Mouse (Mus musculus) lung, embryonic 15.5 days (tissue): ENCODE measurements at regions not wholly inside any gene's neighbourhood (a gene's known extent, or its start where the extent isn't known, plus 50 kb on each side); places are given as distances from the start of the nearest gene placed in this dataset.

Experiments
- ATAC-seq: fragments of 200-750 bp; cut with Nextera tagmentation; 2 replicates; pipeline ENCODE4 v1.8.0; 2017; ENCODE audit warnings: moderate number of reproducible peaks, borderline replicate concordance; ENCODE audit not compliant: low FRiP score, low TSS enrichment; ENCODE audit errors: extremely low read depth
- H3K27ac ChIP-seq: fragments of 300-500 bp; sonication (generic); 2 replicates; pipeline ENCODE4 v1.5.1; 2015; ENCODE audit warnings: moderate library complexity, mild to moderate bottlenecking, inconsistent platforms
- H3K27me3 ChIP-seq: fragments of 300-500 bp; sonication (generic); 2 replicates; pipeline ENCODE4 v1.6.1; 2015; ENCODE audit warnings: inconsistent platforms
- H3K36me3 ChIP-seq: fragments of 300-500 bp; sonication (generic); 2 replicates; pipeline ENCODE4 v1.6.1; 2015; ENCODE audit warnings: inconsistent platforms
- H3K4me1 ChIP-seq: fragments of 300-500 bp; sonication (generic); 2 replicates; pipeline ENCODE4 v1.6.1; 2015; ENCODE audit warnings: inconsistent platforms
- H3K4me2 ChIP-seq: fragments of 300-500 bp; sonication (generic); 2 replicates; pipeline ENCODE4 v1.6.1; 2015; ENCODE audit warnings: inconsistent platforms, mild to moderate bottlenecking, moderate library complexity
- H3K4me3 ChIP-seq: fragments of 300-500 bp; sonication (generic); 2 replicates; pipeline ENCODE4 v1.5.1; 2015; ENCODE audit warnings: mild to moderate bottlenecking, inconsistent platforms
- H3K9ac ChIP-seq: fragments of 300-500 bp; sonication (generic); 2 replicates; pipeline ENCODE4 v1.6.1; 2015; ENCODE audit warnings: inconsistent platforms
- H3K9me3 ChIP-seq: fragments of 300-500 bp; sonication (generic); 2 replicates; pipeline ENCODE4 v1.6.1; 2016; ENCODE audit warnings: inconsistent platforms
- WGBS: fragments of 180-500 bp; shearing (Covaris S2); methylation state at CpG from one replicate; pipeline ENCODE4 v1.1.7; 2015; 5-methylcytosine and 5-hydroxymethylcytosine counted together

- H3K36me3 ChIP-seq: no peaks in the 10 kb centered on the region
- no peak overlapping the region for H3K4me2 ChIP-seq
- no peak overlapping the region for H3K27ac ChIP-seq
- 57% methylated on average over 2 of the region's 2 CpGs for WGBS
- ATAC-seq: no peak
- no peaks in the 10 kb centered on the region for H3K9me3 ChIP-seq
- no peak overlapping the region for H3K9ac ChIP-seq
- no peak overlapping the region for H3K4me3 ChIP-seq
- H3K27me3 ChIP-seq: no peaks in the 10 kb centered on the region
- H3K4me1 ChIP-seq: peaks cover 3% of the 10 kb centered on the region; the same call in 1 of the 2 replicates
Observed at GRCm38 (mm10) chr8:8225175-8225830, 435.7 kb downstream of the Efnb2 start.

- 65% methylated on average over 14 of the region's 14 CpGs for WGBS
- peaks cover 3% of the 10 kb centered on the region; the same call in 1 of the 2 replicates for H3K4me1 ChIP-seq
- no peak overlapping the region for H3K4me3 ChIP-seq
- H3K4me2 ChIP-seq: no peak overlapping the region
- ATAC-seq: no peak
- H3K27me3 ChIP-seq: no peaks in the 10 kb centered on the region
- no peaks in the 10 kb centered on the region for H3K9me3 ChIP-seq
- no peak overlapping the region for H3K27ac ChIP-seq
- H3K9ac ChIP-seq: no peak overlapping the region
- no peaks in the 10 kb centered on the region for H3K36me3 ChIP-seq
Observed at GRCm38 (mm10) chr8:8220395-8221031, 440.5 kb downstream of the Efnb2 start.

GRCm38 (mm10) chr8:8219701-8220394 is 441.2 kb downstream of the Efnb2 start:
- Histone ChIP-seq H3K27ac (no peak overlapping the region), H3K4me1 (0 out of 2 replicates have a peak, but pooled peaks cover 3% of the 10 kb centered on the region), H3K9ac (no peak overlapping the region), H3K4me2 (no peak overlapping the region), H3K9me3 (no peaks in the 10 kb centered on the region), H3K36me3 (no peaks in the 10 kb centered on the region), H3K4me3 (no peak overlapping the region), H3K27me3 (no peaks in the 10 kb centered on the region)
- 50% methylated on average over 12 of the region's 12 CpGs for WGBS
- ATAC-seq: no peak

- Histone ChIP-seq H3K4me3 (no peak overlapping the region), H3K36me3 (no peaks in the 10 kb centered on the region), H3K4me2 (no peak overlapping the region), H3K4me1 (no peaks in the 10 kb centered on the region), H3K9me3 (no peaks in the 10 kb centered on the region), H3K27ac (no peak overlapping the region), H3K9ac (no peak overlapping the region), H3K27me3 (no peaks in the 10 kb centered on the region)
- no peak for ATAC-seq
- WGBS: 68% methylated on average over 3 of the region's 3 CpGs
Observed at GRCm38 (mm10) chr8:8193036-8193435, 468.0 kb downstream of the Efnb2 start.

GRCm38 (mm10) chr8:8186046-8186445 is 475.0 kb downstream of the Efnb2 start:
- Histone ChIP-seq H3K27me3 (no peaks in the 10 kb centered on the region), H3K27ac (no peak overlapping the region), H3K4me1 (no peaks in the 10 kb centered on the region), H3K4me3 (no peak overlapping the region), H3K9me3 (no peaks in the 10 kb centered on the region), H3K4me2 (no peak overlapping the region), H3K36me3 (no peaks in the 10 kb centered on the region), H3K9ac (no peak overlapping the region)
- WGBS: 37% methylated on average over 3 of the region's 3 CpGs
- no peak for ATAC-seq

- H3K4me2 ChIP-seq: no peak overlapping the region
- no peaks in the 10 kb centered on the region for H3K4me1 ChIP-seq
- no peaks in the 10 kb centered on the region for H3K36me3 ChIP-seq
- WGBS: 39% methylated on average over 6 of the region's 6 CpGs
- no peaks in the 10 kb centered on the region for H3K9me3 ChIP-seq
- no peak overlapping the region for H3K9ac ChIP-seq
- no peak overlapping the region for H3K27ac ChIP-seq
- no peak overlapping the region for H3K4me3 ChIP-seq
- ATAC-seq: no peak
- no peaks in the 10 kb centered on the region for H3K27me3 ChIP-seq
Observed at GRCm38 (mm10) chr8:8183233-8183622, 477.8 kb downstream of the Efnb2 start.

GRCm38 (mm10) chr8:8182616-8183232 is 478.3 kb downstream of the Efnb2 start:
- Histone ChIP-seq H3K4me2 (no peak overlapping the region), H3K36me3 (no peaks in the 10 kb centered on the region), H3K27me3 (no peaks in the 10 kb centered on the region), H3K9ac (no peak overlapping the region), H3K27ac (no peak overlapping the region), H3K4me3 (no peak overlapping the region), H3K9me3 (no peaks in the 10 kb centered on the region), H3K4me1 (no peaks in the 10 kb centered on the region)
- 54% methylated on average over 4 of the region's 4 CpGs for WGBS
- ATAC-seq: no peak

- no peaks in the 10 kb centered on the region for H3K4me1 ChIP-seq
- H3K4me2 ChIP-seq: no peak overlapping the region
- no peak for ATAC-seq
- H3K9ac ChIP-seq: no peak overlapping the region
- no peaks in the 10 kb centered on the region for H3K36me3 ChIP-seq
- H3K4me3 ChIP-seq: no peak overlapping the region
- no peak overlapping the region for H3K27ac ChIP-seq
- 16% methylated on average over 2 of the region's 2 CpGs for WGBS
- no peaks in the 10 kb centered on the region for H3K9me3 ChIP-seq
- H3K27me3 ChIP-seq: no peaks in the 10 kb centered on the region
Observed at GRCm38 (mm10) chr8:8182108-8182507, 478.9 kb downstream of the Efnb2 start.

- Histone ChIP-seq H3K9ac (no peak overlapping the region), H3K4me1 (no peaks in the 10 kb centered on the region), H3K27ac (no peak overlapping the region), H3K4me3 (no peak overlapping the region), H3K9me3 (no peaks in the 10 kb centered on the region), H3K27me3 (no peaks in the 10 kb centered on the region), H3K4me2 (no peak overlapping the region), H3K36me3 (no peaks in the 10 kb centered on the region)
- no peak for ATAC-seq
- 40% methylated on average over 2 of the region's 2 CpGs for WGBS
Observed at GRCm38 (mm10) chr8:8174286-8174685, 486.8 kb downstream of the Efnb2 start.

- Histone ChIP-seq H3K9ac (no peak overlapping the region), H3K4me2 (no peak overlapping the region), H3K9me3 (no peaks in the 10 kb centered on the region), H3K27ac (no peak overlapping the region), H3K4me1 (no peaks in the 10 kb centered on the region), H3K4me3 (no peak overlapping the region), H3K27me3 (no peaks in the 10 kb centered on the region), H3K36me3 (no peaks in the 10 kb centered on the region)
- no peak for ATAC-seq
- 77% methylated on average over 6 of the region's 6 CpGs for WGBS
Observed at GRCm38 (mm10) chr8:8168674-8169073, 492.4 kb downstream of the Efnb2 start.

- no peaks in the 10 kb centered on the region for H3K27me3 ChIP-seq
- H3K9ac ChIP-seq: no peak overlapping the region
- no peaks in the 10 kb centered on the region for H3K9me3 ChIP-seq
- no peak overlapping the region for H3K4me2 ChIP-seq
- no peaks in the 10 kb centered on the region for H3K36me3 ChIP-seq
- no peaks in the 10 kb centered on the region for H3K4me1 ChIP-seq
- H3K27ac ChIP-seq: no peak overlapping the region
- no peak overlapping the region for H3K4me3 ChIP-seq
- WGBS: 86% methylated on average over 11 of the region's 11 CpGs
- no peak for ATAC-seq
Observed at GRCm38 (mm10) chr8:8168250-8168649, 492.8 kb downstream of the Efnb2 start.

GRCm38 (mm10) chr8:8147527-8147926 is 513.5 kb downstream of the Efnb2 start:
- WGBS: 92% methylated on average over 5 of the region's 5 CpGs
- Histone ChIP-seq H3K4me3 (no peak overlapping the region), H3K4me1 (no peaks in the 10 kb centered on the region), H3K27me3 (no peaks in the 10 kb centered on the region), H3K9me3 (peaks cover 4% of the 10 kb centered on the region), H3K4me2 (no peak overlapping the region), H3K36me3 (no peaks in the 10 kb centered on the region), H3K27ac (no peak overlapping the region), H3K9ac (no peak overlapping the region)
- no peak for ATAC-seq
